ENCODE assay signal across 17 mouse cellular contexts in the genomic region with DNA sequence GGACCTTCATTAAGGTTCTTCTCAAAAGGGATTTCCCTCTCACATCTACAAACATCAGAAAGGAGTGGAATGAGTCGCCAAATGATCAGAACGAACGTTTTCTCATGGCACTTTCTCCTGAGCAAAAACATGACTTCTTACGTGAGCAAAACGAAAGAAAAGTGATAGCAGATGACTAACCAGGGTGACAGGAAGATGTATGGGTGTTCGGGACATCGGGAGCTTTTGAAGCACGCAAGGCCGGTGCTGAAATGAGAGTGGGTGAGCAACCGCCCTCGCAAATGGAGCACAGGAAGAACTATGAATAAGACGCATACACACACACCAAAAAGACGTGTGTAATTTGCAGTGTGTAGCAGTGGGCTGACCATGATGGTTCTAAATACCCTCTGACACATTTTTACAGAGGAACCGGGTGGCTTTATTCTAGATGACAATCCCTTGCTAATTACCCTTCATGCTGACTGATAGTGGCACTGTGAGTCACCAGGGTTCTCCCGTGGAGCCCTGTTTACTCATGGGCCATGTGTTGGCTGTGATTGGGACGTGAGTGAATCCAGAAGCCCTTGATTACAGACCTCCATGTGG.
DNase-seq lines count a peak whose midpoint lies in the region; ATAC-seq lines count a peak whose summit lies in the region.
"Had no signal": no experiment of that assay in that cellular context is flagged by ENCODE, and none has a peak within 500 bp of the region (broad histone marks: within the 10 kb centered on the region; RNA-seq: fewer than 3 reads in every experiment).

No protein-coding gene starts in this region.

- H3K4me3 ChIP-seq in heart, embryonic 16.5 days (ENCODE audit: low read length): no peak overlapping the region
- H3K4me3 ChIP-seq: hindbrain, embryonic 10.5 days; midbrain, embryonic 12.5 days; neural tube, embryonic 12.5 days had no signal

- no peaks in the 10 kb centered on the region for H3K4me1 ChIP-seq in heart, embryonic 16.5 days (ENCODE audit: control insufficient read depth, insufficient read depth, low read length)

- peaks cover 2% of the 10 kb centered on the region; the same call in 1 of the 2 replicates for H3K9me3 ChIP-seq in heart, embryonic 16.5 days (replicated peaks; ENCODE audit: control insufficient read depth, low read length)
- H3K9me3 ChIP-seq: hindbrain, embryonic 10.5 days; midbrain, embryonic 12.5 days; neural tube, embryonic 12.5 days had no signal

- H3K27ac ChIP-seq in heart, embryonic 16.5 days (ENCODE audit: low read length): no peak overlapping the region
- H3K27ac ChIP-seq: hindbrain, embryonic 10.5 days; liver, embryonic 14.5 days; midbrain, embryonic 12.5 days; neural tube, embryonic 12.5 days had no signal

- intact Hi-C loops in heart, postnatal 36 days (cut with DNase I): no loop called here

- WGBS in heart, embryonic 16.5 days: 57% methylated on average over 16 of the region's 16 CpGs

- no peak for ATAC-seq in heart, embryonic 16.5 days (replicated peaks; ENCODE audit: extremely low read depth, insufficient read depth, low FRiP score)

- H3K9ac ChIP-seq in heart, embryonic 16.5 days (ENCODE audit: low read length): no peak overlapping the region
- H3K9ac ChIP-seq: liver, embryonic 14.5 days; midbrain, embryonic 12.5 days; neural tube, embryonic 12.5 days had no signal

- peak overlapping the region; percentile 24; the same call in 1 of the 2 replicates for H3K4me2 ChIP-seq in heart, embryonic 16.5 days (ENCODE audit: low read depth, low read length)
- H3K4me2 ChIP-seq: midbrain, embryonic 12.5 days; neural tube, embryonic 12.5 days had no signal

- DNase-seq in heart, postnatal 36 days: no peak
- peak; percentile 76 for DNase-seq in CD4-positive, CD25-positive, alpha-beta regulatory T cell, adult 2 months (ENCODE audit: low read depth, low spot score)
- peak; percentile 50 for DNase-seq in Muller cell, postnatal 12 days (ENCODE audit: inconsistent ontology term)
- DNase-seq in induced T-regulatory cell, adult 2 months (ENCODE audit: low read depth): peak; percentile 90
- DNase-seq in urinary bladder, postnatal 14 days (ENCODE audit: low spot score): no peak
- no peak for DNase-seq in kidney, adult 8-10 months
- DNase-seq: cerebellum, adult 2 months; embryo, embryonic 11 days; kidney, adult 18-20 months; kidney, postnatal 4 days; layer of hippocampus, postnatal 36 days; lung, postnatal 36 days had no signal

- H3K27me3 ChIP-seq in heart, embryonic 16.5 days (ENCODE audit: control insufficient read depth, insufficient read depth, low read length): no peaks in the 10 kb centered on the region
- H3K27me3 ChIP-seq: neural tube, embryonic 12.5 days had no signal

- no peaks in the 10 kb centered on the region for H3K36me3 ChIP-seq in heart, embryonic 16.5 days (ENCODE audit: control insufficient read depth, insufficient read depth)
- H3K36me3 ChIP-seq: hindbrain, embryonic 10.5 days; midbrain, embryonic 12.5 days; neural tube, embryonic 12.5 days had no signal

Comparison
In these comparisons a context has a peak if more than half of its experiments do, and no peak if none do; other contexts are left out.
1. DNase-seq: peak in CD4-positive, CD25-positive, alpha-beta regulatory T cell, adult 2 months (single experiment), Muller cell, postnatal 12 days (single experiment) and induced T-regulatory cell, adult 2 months (single experiment); none in heart, postnatal 36 days (0 of 2), urinary bladder, postnatal 14 days (single experiment) and kidney, adult 8-10 months (0 of 2).